Mouse (Mus musculus): ENCODE measurements around the gene Smim11. TPM values are rescaled to one million over a fixed set of nuclear protein-coding genes. Genes with fewer than 3 reads are reported as not detected.

Gene Smim11
- polyA plus RNA-seq, 1 experiment from 2014 or later: 126 TPM

GRCm38 (mm10) chr16:92353897-92354296 is 52.8 kb downstream of the Smim11 start:
- Histone ChIP-seq H3K27ac (replicated peaks) (no peak overlapping the region), H3K36me3 (no peaks in the 10 kb centered on the region), H3K9me3 (no peaks in the 10 kb centered on the region), H3K9ac (replicated peaks) (no peak overlapping the region), H3K4me1 (peaks cover 15% of the 10 kb centered on the region), H3K4me3 (no peak overlapping the region), H3K27me3 (peaks cover 12% of the 10 kb centered on the region), H3K4me2 (replicated peaks) (no peak overlapping the region)
- WGBS: 73% methylated on average over 2 of the region's 2 CpGs
- ATAC-seq (ENCODE audit: low FRiP score, low read depth): no peak

- ATAC-seq (ENCODE audit: low FRiP score, low read depth): no peak
These were observed 54.3 kb downstream of the Smim11 start for GRCm38 (mm10) chr16:92355366-92355765.

DNA sequence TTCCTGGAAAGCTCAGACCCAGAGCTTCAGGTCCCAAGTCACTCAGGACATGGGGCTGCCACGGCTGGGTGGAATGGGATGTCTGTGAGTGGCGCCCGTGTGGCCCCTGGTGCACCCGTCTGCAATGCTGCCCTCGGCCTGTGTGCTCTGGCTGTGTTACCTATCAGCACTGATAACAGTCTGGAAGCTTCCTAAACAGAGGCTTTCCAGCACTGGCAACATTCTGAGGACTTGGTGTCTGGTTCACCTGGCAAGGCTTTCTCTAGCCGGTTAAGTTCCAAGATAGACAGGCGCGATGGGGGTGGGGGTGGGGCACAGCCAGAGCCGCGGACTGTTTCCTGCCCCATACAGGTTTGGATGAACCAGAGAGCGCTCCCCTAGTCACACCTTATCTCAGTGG is 54.9 kb downstream of the Smim11 start:
- Histone ChIP-seq H3K9ac (replicated peaks) (no peak overlapping the region), H3K4me1 (peaks cover 15% of the 10 kb centered on the region), H3K4me3 (no peak overlapping the region), H3K27me3 (peaks cover 17% of the 10 kb centered on the region), H3K36me3 (no peaks in the 10 kb centered on the region), H3K9me3 (no peaks in the 10 kb centered on the region), H3K4me2 (replicated peaks) (no peak overlapping the region), H3K27ac (replicated peaks) (no peak overlapping the region)
- ATAC-seq (ENCODE audit: low FRiP score, low read depth): no peak
- WGBS: 81% methylated on average over 11 of the region's 11 CpGs

More at GRCm38 (mm10) chr16:92355366-92355765, 54.3 kb downstream of the Smim11 start:
- 83% methylated on average over 5 of the region's 5 CpGs for WGBS
- no peaks in the 10 kb centered on the region for H3K36me3 ChIP-seq
- H3K9ac ChIP-seq (replicated peaks): no peak overlapping the region
- H3K4me2 ChIP-seq (replicated peaks): no peak overlapping the region
- peaks cover 15% of the 10 kb centered on the region for H3K4me1 ChIP-seq
- no peak overlapping the region for H3K4me3 ChIP-seq
- H3K27me3 ChIP-seq: peaks cover 17% of the 10 kb centered on the region
- no peaks in the 10 kb centered on the region for H3K9me3 ChIP-seq
- no peak overlapping the region for H3K27ac ChIP-seq (replicated peaks)

GRCm38 (mm10) chr16:92357023-92357422 is 55.9 kb downstream of the Smim11 start:
- Histone ChIP-seq H3K36me3 (no peaks in the 10 kb centered on the region), H3K9me3 (no peaks in the 10 kb centered on the region), H3K27me3 (peaks cover 17% of the 10 kb centered on the region), H3K9ac (replicated peaks) (no peak overlapping the region), H3K4me1 (peaks cover 15% of the 10 kb centered on the region), H3K27ac (replicated peaks) (no peak overlapping the region), H3K4me2 (replicated peaks) (no peak overlapping the region), H3K4me3 (no peak overlapping the region)
- no peak for ATAC-seq (ENCODE audit: low FRiP score, low read depth)
- 66% methylated on average over 9 of the region's 9 CpGs for whole genome bisulfite sequencing

DNA sequence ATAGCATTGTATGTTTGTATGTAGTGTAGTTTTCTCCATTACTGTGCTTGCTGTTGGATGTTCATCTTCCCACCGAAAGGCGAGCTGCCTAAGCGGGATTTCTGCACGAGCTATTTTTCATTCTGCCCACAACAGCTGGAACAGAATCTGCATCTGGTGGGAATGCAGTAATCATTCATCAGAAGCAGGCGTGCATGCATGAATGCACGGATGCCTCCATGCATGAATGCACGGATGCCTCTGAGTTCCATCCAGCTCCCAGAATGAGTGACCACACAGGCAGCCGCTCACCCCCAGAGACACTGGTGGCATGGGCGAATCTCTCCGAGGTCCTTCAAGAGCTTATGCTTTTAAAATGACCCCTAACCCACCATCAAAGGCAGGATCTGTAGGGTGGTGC is 56.5 kb downstream of the Smim11 start:
- no peak overlapping the region for H3K9ac ChIP-seq (replicated peaks)
- peaks cover 17% of the 10 kb centered on the region for H3K27me3 ChIP-seq
- H3K9me3 ChIP-seq: no peaks in the 10 kb centered on the region
- no peak for ATAC-seq (ENCODE audit: low FRiP score, low read depth)
- no peak overlapping the region for H3K4me2 ChIP-seq (replicated peaks)
- H3K36me3 ChIP-seq: no peaks in the 10 kb centered on the region
- H3K4me1 ChIP-seq: peaks cover 15% of the 10 kb centered on the region
- H3K4me3 ChIP-seq: no peak overlapping the region
- no peak overlapping the region for H3K27ac ChIP-seq (replicated peaks)
- WGBS: 22% methylated on average over 10 of the region's 10 CpGs

DNA sequence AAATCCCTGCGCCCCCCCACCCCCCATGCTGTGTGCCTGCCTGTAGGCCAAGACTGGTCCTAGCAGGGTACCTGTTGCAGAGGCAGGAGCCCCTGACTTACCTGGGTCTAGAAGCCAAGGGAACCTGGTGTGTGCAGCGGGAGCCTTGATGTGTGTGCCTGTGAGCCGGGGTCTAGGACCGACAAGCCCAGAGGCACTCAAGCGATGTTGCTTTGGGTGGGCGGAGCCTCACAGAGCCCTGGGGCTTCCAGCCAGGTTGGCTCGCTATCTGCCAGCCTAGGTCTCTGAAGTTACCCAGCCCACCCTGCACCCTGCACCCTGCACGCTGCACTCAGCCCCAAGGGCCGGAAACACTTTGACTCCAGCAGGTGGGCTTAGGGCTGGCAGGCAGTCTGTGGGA is 57.6 kb downstream of the Smim11 start:
- no peaks in the 10 kb centered on the region for H3K36me3 ChIP-seq
- no peak overlapping the region for H3K4me3 ChIP-seq
- H3K9ac ChIP-seq (replicated peaks): no peak overlapping the region
- H3K4me1 ChIP-seq: peaks cover 15% of the 10 kb centered on the region
- no peak for ATAC-seq (ENCODE audit: low FRiP score, low read depth)
- peaks cover 17% of the 10 kb centered on the region for H3K27me3 ChIP-seq
- no peak overlapping the region for H3K4me2 ChIP-seq (replicated peaks)
- H3K27ac ChIP-seq (replicated peaks): no peak overlapping the region
- 24% methylated on average over 9 of the region's 9 CpGs for WGBS
- no peaks in the 10 kb centered on the region for H3K9me3 ChIP-seq

GRCm38 (mm10) chr16:92359229-92359628 is 58.1 kb downstream of the Smim11 start, which contains the start of gene Kcne1:
Gene Kcne1, minus strand, starts transcription at chr16:92359468.
- WGBS: 60% methylated on average over 9 of the region's 9 CpGs
- H3K9me3 ChIP-seq: no peaks in the 10 kb centered on the region
- no peak within 1 kb of the TSS for H3K9ac ChIP-seq (replicated peaks)
- H3K27me3 ChIP-seq: peaks cover 17% of the 10 kb centered on the region
- no peaks in the 10 kb centered on the region for H3K36me3 ChIP-seq
- no peak within 1 kb of the TSS for H3K27ac ChIP-seq (replicated peaks)
- H3K4me3 ChIP-seq: no peak within 1 kb of the TSS
- peaks cover 15% of the 10 kb centered on the region for H3K4me1 ChIP-seq
- no peak within 1 kb of the TSS for H3K4me2 ChIP-seq (replicated peaks)
- ATAC-seq (ENCODE audit: low FRiP score, low read depth): no peak

DNA sequence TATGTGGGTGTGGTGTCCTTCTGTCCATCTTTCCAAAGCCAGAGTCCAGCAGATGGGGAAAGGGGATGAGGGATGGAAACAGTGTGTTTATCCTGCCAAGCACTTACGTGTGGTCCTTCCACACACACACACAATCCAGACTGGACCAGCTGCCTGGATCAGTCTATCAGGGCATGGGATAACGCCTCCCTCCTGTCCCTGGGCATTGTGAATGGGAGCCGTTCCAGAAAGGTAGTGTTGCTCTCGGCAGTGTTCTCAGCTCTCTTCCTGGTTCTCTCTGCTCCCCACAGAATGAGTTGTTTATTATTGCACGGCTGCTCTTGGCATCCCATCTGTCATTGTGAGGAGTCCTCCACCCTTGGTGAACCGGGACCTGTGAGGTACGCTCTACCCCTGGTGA is 59.6 kb downstream of the Smim11 start:
- Histone ChIP-seq H3K4me2 (replicated peaks) (no peak overlapping the region), H3K27me3 (peaks cover 17% of the 10 kb centered on the region), H3K27ac (replicated peaks) (no peak overlapping the region), H3K9me3 (no peaks in the 10 kb centered on the region), H3K4me3 (no peak overlapping the region), H3K9ac (replicated peaks) (no peak overlapping the region), H3K36me3 (no peaks in the 10 kb centered on the region), H3K4me1 (peaks cover 17% of the 10 kb centered on the region)
- WGBS: 88% methylated on average over 7 of the region's 7 CpGs
- ATAC-seq (ENCODE audit: low FRiP score, low read depth): no peak

Other genes starting within 250 kb of the Smim11 start
- 109 and 116 TPM in 2 replicates for gene Mrps6, start 243.0 kb upstream of the Smim11 start, polyA plus RNA-seq (2016; fragmentation: Nextera tagmentation; extraction: Ambion mirVana)
- not detected in 2 replicates for gene Gm49711, start 243.0 kb upstream of the Smim11 start, polyA plus RNA-seq (2016; fragmentation: Nextera tagmentation; extraction: Ambion mirVana)
- 13.2 and 15.6 TPM in 2 replicates for gene Slc5a3, start 243.0 kb upstream of the Smim11 start, polyA plus RNA-seq (2016; fragmentation: Nextera tagmentation; extraction: Ambion mirVana)
- 0.38 and 2.7 TPM in 2 replicates for gene Kcne2, start 8.9 kb upstream of the Smim11 start, polyA plus RNA-seq (2016; fragmentation: Nextera tagmentation; extraction: Ambion mirVana)
- not detected in 2 replicates for gene Fam243, start 20.2 kb downstream of the Smim11 start, polyA plus RNA-seq (2016; fragmentation: Nextera tagmentation; extraction: Ambion mirVana)
- not detected in 2 replicates for gene Kcne1, start 58.2 kb downstream of the Smim11 start, polyA plus RNA-seq (2016; fragmentation: Nextera tagmentation; extraction: Ambion mirVana)
- gene Rcan1, start 169.6 kb downstream of the Smim11 start, polyA plus RNA-seq (2016; fragmentation: Nextera tagmentation; extraction: Ambion mirVana): 42.1 and 42.8 TPM in 2 replicates
- 1.6 and 4.6 TPM in 2 replicates for gene Clic6, start 184.4 kb downstream of the Smim11 start, polyA plus RNA-seq (2016; fragmentation: Nextera tagmentation; extraction: Ambion mirVana)

All from midbrain, embryonic 12.5 days (tissue).